Mouse (Mus musculus): ENCODE data around the gene Cnbd2. TPM values are rescaled to one million over a fixed set of nuclear protein-coding genes. Genes with fewer than 3 reads are reported as not detected.

Cnbd2 gene
- total RNA-seq (2015; ENCODE audit: low replicate concordance) (0.38 and 1.0 TPM in 2 replicates), total RNA-seq (2017; ENCODE audit: low replicate concordance) (1.4 TPM in 1 of 2 replicates, not detected in the other)

- peak; percentile 91 for ATAC-seq (replicated peaks; ENCODE audit: low FRiP score, poor library complexity, severe bottlenecking)
Measured at GRCm38 (mm10) chr2:156312297-156312897, at the start of gene Cnbd2, which contains the start of gene Scand1. TSS of gene Cnbd2 (plus strand) at chr2:156312299. TSS of gene Scand1 (minus strand) at chr2:156312704.

DNA sequence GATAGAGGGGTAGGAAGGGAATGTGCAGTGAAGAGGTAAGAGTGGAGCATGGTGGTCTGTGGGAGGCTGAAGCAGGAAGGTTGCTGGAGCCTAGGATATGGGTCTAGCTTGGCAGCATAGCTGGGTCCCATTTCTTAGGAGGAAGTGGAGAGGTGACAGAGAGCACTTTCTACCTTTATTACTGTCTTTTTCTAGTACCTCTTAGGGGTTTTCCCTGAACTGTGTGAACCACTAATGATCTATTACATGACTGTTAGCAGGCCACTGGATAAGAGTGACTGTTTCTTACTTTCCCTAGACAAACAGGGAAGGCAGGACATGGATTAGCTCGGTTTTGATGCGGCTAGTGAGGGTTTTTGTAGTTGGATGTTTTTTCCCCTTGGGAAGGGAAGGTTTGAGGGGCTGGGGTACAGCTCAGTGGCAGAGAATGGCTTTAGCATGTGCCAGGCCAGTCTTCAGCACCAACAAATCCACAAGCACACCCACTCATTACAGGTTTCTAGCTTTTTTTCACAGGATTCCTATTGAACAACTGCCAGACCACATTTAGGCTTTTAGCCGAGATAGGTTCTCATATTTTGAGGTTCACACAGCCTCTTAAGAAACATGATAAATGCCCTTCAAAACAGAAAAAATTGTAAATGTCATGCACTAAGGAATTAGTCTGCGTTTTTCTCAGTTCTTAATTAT, 48.8 kb upstream of the Cnbd2 start:
- no peak for ATAC-seq (replicated peaks; ENCODE audit: low FRiP score, poor library complexity, severe bottlenecking)

DNA sequence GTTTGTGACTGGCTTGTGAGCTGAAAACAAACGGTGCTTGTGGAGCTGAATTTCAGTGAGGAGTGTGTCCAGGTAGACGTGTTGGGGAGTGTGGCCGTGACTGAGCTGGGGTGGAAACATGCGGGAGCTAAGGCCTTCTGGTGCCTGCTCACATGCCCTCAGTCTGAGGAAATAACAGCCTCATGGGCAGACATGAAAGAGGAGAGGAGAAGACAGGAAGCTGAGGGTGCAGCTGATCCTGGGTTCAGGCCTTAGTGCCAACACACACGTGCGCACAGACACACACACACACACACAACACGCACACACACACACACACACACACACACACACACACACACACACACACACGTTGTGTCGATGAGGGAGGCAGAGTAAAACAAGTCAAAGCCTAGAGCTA, 44.5 kb upstream of the Cnbd2 start:
- ATAC-seq (replicated peaks; ENCODE audit: low FRiP score, poor library complexity, severe bottlenecking) = no peak

GRCm38 (mm10) chr2:156272553-156272952, 39.5 kb upstream of the Cnbd2 start:
- ATAC-seq (replicated peaks; ENCODE audit: low FRiP score, poor library complexity, severe bottlenecking) = no peak

GRCm38 (mm10) chr2:156278226-156279017, 33.7 kb upstream of the Cnbd2 start:
- peak; percentile 81 for ATAC-seq (replicated peaks; ENCODE audit: low FRiP score, poor library complexity, severe bottlenecking)

DNA sequence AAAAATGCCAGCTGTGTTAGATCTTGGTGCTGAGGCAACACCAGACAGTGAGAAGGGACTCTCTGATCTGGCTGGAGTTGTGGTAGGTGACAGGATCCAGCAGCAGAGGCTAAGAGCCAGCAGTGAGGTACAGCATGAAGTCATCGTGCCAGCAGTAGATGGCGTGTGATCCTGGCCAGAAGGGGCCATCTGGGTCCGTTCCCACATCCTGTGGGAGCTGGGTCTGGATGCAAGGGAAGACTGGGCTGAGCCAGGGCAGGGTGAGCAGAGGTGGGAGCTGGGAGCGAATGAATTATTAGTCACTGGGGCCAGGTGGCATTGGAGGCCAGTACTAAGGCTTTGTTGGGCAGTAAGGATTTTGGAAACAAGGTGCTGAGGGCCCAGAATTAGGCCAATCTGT, 30.9 kb upstream of the Cnbd2 start:
- ATAC-seq (replicated peaks; ENCODE audit: low FRiP score, poor library complexity, severe bottlenecking) = no peak

- no peak for ATAC-seq (replicated peaks; ENCODE audit: low FRiP score, poor library complexity, severe bottlenecking)
Measured at GRCm38 (mm10) chr2:156285161-156285560, 26.9 kb upstream of the Cnbd2 start.

DNA sequence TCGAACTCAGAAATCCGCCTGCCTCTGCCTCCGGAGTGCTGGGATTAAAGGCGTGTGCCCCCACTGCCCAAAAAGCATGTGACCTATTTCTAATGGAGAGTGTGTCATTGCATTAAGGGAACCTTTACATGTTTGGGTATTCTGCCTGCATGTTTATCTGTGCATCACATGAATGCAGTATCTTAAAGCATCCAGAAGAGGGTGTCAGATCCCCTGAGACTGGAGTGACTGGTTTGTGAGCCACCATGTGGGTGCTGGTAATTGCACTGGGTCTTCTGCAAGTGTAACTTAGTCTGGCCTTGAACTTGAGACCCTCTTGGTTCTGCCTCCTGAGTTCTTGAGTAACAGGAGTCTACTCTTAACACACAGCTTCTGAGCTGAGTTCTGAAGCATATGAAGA, 25.4 kb upstream of the Cnbd2 start:
- 0 out of 2 replicates have a peak, but pooled peaks have one; percentile 26 for ATAC-seq (replicated peaks; ENCODE audit: low FRiP score, poor library complexity, severe bottlenecking)

GRCm38 (mm10) chr2:156288222-156288621, 23.9 kb upstream of the Cnbd2 start:
- ATAC-seq (replicated peaks; ENCODE audit: low FRiP score, poor library complexity, severe bottlenecking) = no peak

GRCm38 (mm10) chr2:156289552-156290160, 22.4 kb upstream of the Cnbd2 start:
- ATAC-seq (replicated peaks; ENCODE audit: low FRiP score, poor library complexity, severe bottlenecking) = no peak

GRCm38 (mm10) chr2:156291998-156292397, 20.1 kb upstream of the Cnbd2 start:
- ATAC-seq (replicated peaks; ENCODE audit: low FRiP score, poor library complexity, severe bottlenecking) = no peak

DNA sequence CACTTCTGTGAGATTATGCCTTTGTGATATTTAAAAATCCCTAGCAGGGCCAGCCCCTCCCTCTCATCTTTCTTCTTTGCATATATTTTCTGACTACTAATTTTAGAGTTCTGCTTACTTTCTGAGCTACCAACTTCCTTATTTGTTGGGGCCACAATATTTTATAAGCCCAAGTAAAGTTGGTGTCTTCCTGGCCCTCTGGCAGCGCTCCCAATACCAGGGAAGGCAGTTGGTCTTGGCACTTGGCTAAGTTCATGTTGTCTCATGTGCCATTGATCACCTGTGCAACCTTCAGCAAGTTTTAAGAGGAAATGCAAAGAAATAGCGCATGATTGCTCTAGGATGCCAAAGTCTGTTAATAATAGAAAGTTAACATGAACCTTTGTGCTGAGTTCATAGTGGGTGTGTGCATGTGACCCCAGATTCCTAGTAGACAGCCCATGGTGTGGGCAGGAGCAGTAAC, 16.5 kb upstream of the Cnbd2 start:
- no peak for ATAC-seq (replicated peaks; ENCODE audit: low FRiP score, poor library complexity, severe bottlenecking)

- no peak for ATAC-seq (replicated peaks; ENCODE audit: low FRiP score, poor library complexity, severe bottlenecking)
Measured at GRCm38 (mm10) chr2:156296190-156296589, 15.9 kb upstream of the Cnbd2 start.

GRCm38 (mm10) chr2:156297653-156298052, 14.4 kb upstream of the Cnbd2 start:
- ATAC-seq (replicated peaks; ENCODE audit: low FRiP score, poor library complexity, severe bottlenecking) = no peak

- ATAC-seq (replicated peaks; ENCODE audit: low FRiP score, poor library complexity, severe bottlenecking) = no peak
Measured at GRCm38 (mm10) chr2:156298458-156298857, 13.6 kb upstream of the Cnbd2 start.

- no peak for ATAC-seq (replicated peaks; ENCODE audit: low FRiP score, poor library complexity, severe bottlenecking)
Measured at GRCm38 (mm10) chr2:156302063-156302462, 10.0 kb upstream of the Cnbd2 start.

GRCm38 (mm10) chr2:156304351-156304750, 7.7 kb upstream of the Cnbd2 start:
- ATAC-seq (replicated peaks; ENCODE audit: low FRiP score, poor library complexity, severe bottlenecking) = no peak

DNA sequence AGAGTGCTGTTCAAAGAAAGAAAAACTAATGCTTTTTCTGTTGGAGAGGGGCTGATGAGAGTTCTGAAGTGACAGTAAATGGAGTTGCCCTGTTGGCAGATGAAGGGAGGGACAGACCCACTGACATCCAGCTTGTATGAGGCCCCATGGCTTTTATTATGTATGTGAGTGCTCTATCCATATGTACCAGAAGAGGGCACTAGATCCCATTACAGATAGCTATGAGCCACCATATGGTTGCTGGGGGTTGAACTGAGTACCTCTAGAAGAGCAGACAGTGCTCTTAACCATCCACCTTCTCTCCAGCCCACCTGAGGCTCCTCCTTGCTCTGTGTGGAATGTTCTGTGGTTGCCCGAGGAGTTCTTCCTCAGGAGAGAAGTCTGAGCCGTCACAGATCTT, 6.3 kb upstream of the Cnbd2 start:
- 0 out of 2 replicates have a peak, but pooled peaks have one; percentile 56 for ATAC-seq (replicated peaks; ENCODE audit: low FRiP score, poor library complexity, severe bottlenecking)

GRCm38 (mm10) chr2:156307261-156307660, 4.8 kb upstream of the Cnbd2 start:
- no peak for ATAC-seq (replicated peaks; ENCODE audit: low FRiP score, poor library complexity, severe bottlenecking)

GRCm38 (mm10) chr2:156309948-156310347, 2.2 kb upstream of the Cnbd2 start:
- no peak for ATAC-seq (replicated peaks; ENCODE audit: low FRiP score, poor library complexity, severe bottlenecking)
